Comparison of ENCODE assay signal across 8 mouse cellular contexts in genomic region chr5:112573916-112574315, GRCm38 (mm10). TPM values are rescaled to one million over a fixed set of nuclear protein-coding genes. Genes with fewer than 3 reads are reported as not detected.
DNase-seq lines count a peak whose midpoint lies in the region; ATAC-seq and TF ChIP-seq lines count a peak whose summit lies in the region.

No protein-coding gene starts in this region.

- no peak overlapping the region for H3K27ac ChIP-seq in kidney, embryonic 15.5 days
- no peak overlapping the region for H3K27ac ChIP-seq in embryonic facial prominence, embryonic 14.5 days (replicated peaks; ENCODE audit: low read depth, low read length)
- H3K27ac ChIP-seq in kidney, postnatal 0 days: no peak overlapping the region
- no peak overlapping the region for H3K27ac ChIP-seq in lung, embryonic 14.5 days (ENCODE audit: low read depth)

- H3K9ac ChIP-seq in kidney, embryonic 15.5 days: no peak overlapping the region
- H3K9ac ChIP-seq in embryonic facial prominence, embryonic 14.5 days (ENCODE audit: low read depth, low read length): no peak overlapping the region
- H3K9ac ChIP-seq in kidney, postnatal 0 days (ENCODE audit: low read depth, low read length): no peak overlapping the region
- H3K9ac ChIP-seq in lung, embryonic 14.5 days: no peak overlapping the region

- peak; percentile 83 for TF ChIP-seq CTCF in kidney, postnatal 0 days (IDR thresholded peaks at IDR 0.05; ENCODE audit: low read depth)
- TF ChIP-seq CTCF in lung, embryonic 14.5 days (IDR thresholded peaks at IDR 0.05; ENCODE audit: low read depth): peak; percentile 88

- no peak for ATAC-seq in kidney, embryonic 15.5 days (replicated peaks; ENCODE audit: low FRiP score)
- ATAC-seq in embryonic facial prominence, embryonic 14.5 days (ENCODE audit: low read depth): 0 out of 2 replicates have a peak, but pooled peaks have one; percentile 48
- 0 out of 2 replicates have a peak, but pooled peaks have one; percentile 57 for ATAC-seq in kidney, postnatal 0 days (replicated peaks; ENCODE audit: low FRiP score, low read depth)
- no peak for ATAC-seq in lung, embryonic 14.5 days (ENCODE audit: insufficient read depth)

- 12% methylated on average over 8 of the region's 8 CpGs for WGBS in kidney, embryonic 15.5 days
- 6% methylated on average over 8 of the region's 8 CpGs for WGBS in embryonic facial prominence, embryonic 14.5 days
- 10% methylated on average over 8 of the region's 8 CpGs for WGBS in kidney, postnatal 0 days
- 12% methylated on average over 8 of the region's 8 CpGs for WGBS in lung, embryonic 14.5 days

- no peaks in the 10 kb centered on the region for H3K9me3 ChIP-seq in kidney, embryonic 15.5 days (replicated peaks)
- H3K9me3 ChIP-seq in embryonic facial prominence, embryonic 14.5 days (ENCODE audit: control insufficient read depth, low read length): no peaks in the 10 kb centered on the region
- no peaks in the 10 kb centered on the region for H3K9me3 ChIP-seq in kidney, postnatal 0 days (replicated peaks; ENCODE audit: low read length)
- H3K9me3 ChIP-seq in lung, embryonic 14.5 days (ENCODE audit: low read depth, low read length): no peaks in the 10 kb centered on the region

- H3K4me1 ChIP-seq in kidney, embryonic 15.5 days: peaks cover 20% of the 10 kb centered on the region
- H3K4me1 ChIP-seq in embryonic facial prominence, embryonic 14.5 days (ENCODE audit: control insufficient read depth, insufficient read depth, low read length): peaks cover 11% of the 10 kb centered on the region
- H3K4me1 ChIP-seq in kidney, postnatal 0 days (replicated peaks; ENCODE audit: insufficient read depth, low read length): peaks cover 8% of the 10 kb centered on the region
- H3K4me1 ChIP-seq in lung, embryonic 14.5 days (ENCODE audit: insufficient read depth): no peaks in the 10 kb centered on the region

- H3K4me3 ChIP-seq in kidney, embryonic 15.5 days (replicated peaks): no peak overlapping the region
- no peak overlapping the region for H3K4me3 ChIP-seq in embryonic facial prominence, embryonic 14.5 days (ENCODE audit: low read depth, low read length)
- H3K4me3 ChIP-seq in kidney, postnatal 0 days (replicated peaks; ENCODE audit: low read depth, low read length): no peak overlapping the region
- H3K4me3 ChIP-seq in lung, embryonic 14.5 days (ENCODE audit: low read depth, low read length): no peak overlapping the region

- peak; percentile 29 for DNase-seq in kidney, adult 9 months
- peak; percentile 35 to 47 for DNase-seq in adrenal gland, postnatal 36 days
- peak; percentile 58 for DNase-seq in embryonic facial prominence, embryonic 14.5 days (ENCODE audit: low spot score)
- DNase-seq in kidney, postnatal 0 days (ENCODE audit: low spot score): peak; percentile 61
- peak; percentile 72 for DNase-seq in lung, embryonic 14.5 days
- peak; percentile 40 for DNase-seq in retina, postnatal 7 days (ENCODE audit: low read depth, low spot score)
- no peak for DNase-seq in spleen, postnatal 14 days (ENCODE audit: low spot score in 2 of 2)

- no peak overlapping the region for H3K4me2 ChIP-seq in kidney, embryonic 15.5 days
- H3K4me2 ChIP-seq in embryonic facial prominence, embryonic 14.5 days (ENCODE audit: low read depth, low read length): no peak overlapping the region
- no peak overlapping the region for H3K4me2 ChIP-seq in kidney, postnatal 0 days (ENCODE audit: low read length)
- no peak overlapping the region for H3K4me2 ChIP-seq in lung, embryonic 14.5 days

- H3K36me3 ChIP-seq in kidney, embryonic 15.5 days: no peaks in the 10 kb centered on the region
- no peaks in the 10 kb centered on the region for H3K36me3 ChIP-seq in embryonic facial prominence, embryonic 14.5 days (ENCODE audit: control insufficient read depth, insufficient read depth, low read length)
- H3K36me3 ChIP-seq in kidney, postnatal 0 days (ENCODE audit: insufficient read depth, low read length): no peaks in the 10 kb centered on the region
- H3K36me3 ChIP-seq in lung, embryonic 14.5 days (ENCODE audit: insufficient read depth): no peaks in the 10 kb centered on the region

- peaks cover 86% of the 10 kb centered on the region for H3K27me3 ChIP-seq in kidney, embryonic 15.5 days
- peaks cover 55% of the 10 kb centered on the region for H3K27me3 ChIP-seq in embryonic facial prominence, embryonic 14.5 days (replicated peaks; ENCODE audit: control insufficient read depth, insufficient read depth, low read length)
- H3K27me3 ChIP-seq in kidney, postnatal 0 days (ENCODE audit: insufficient read depth, low read length): peaks cover 39% of the 10 kb centered on the region
- H3K27me3 ChIP-seq in lung, embryonic 14.5 days (ENCODE audit: insufficient read depth, low read length): peaks cover 45% of the 10 kb centered on the region

RNA-seq across cellular contexts. Expression of gene Sez6l, which starts 3.1 kb away (rescaled TPM):
- 0.41 and 0.82 TPM in 2 replicates for polyA plus RNA-seq in kidney, embryonic 15.5 days (2015; fragmentation: Nextera tagmentation; extraction: Ambion mirVana)
- 1 to 10 TPM; 3.6 to 8.7 TPM for total RNA-seq in adrenal gland, postnatal 36 days (2021)
- 0.82 and 1.2 TPM in 2 replicates for polyA plus RNA-seq in embryonic facial prominence, embryonic 14.5 days (2014; fragmentation: Nextera tagmentation; extraction: Ambion mirVana)
- polyA plus RNA-seq in kidney, postnatal 0 days (2015; fragmentation: Nextera tagmentation; extraction: Ambion mirVana): 0.28 and 0.37 TPM in 2 replicates
- polyA plus RNA-seq in lung, embryonic 14.5 days (2014; fragmentation: Nextera tagmentation; extraction: Ambion mirVana): 0.30 and 0.32 TPM in 2 replicates

Comparison
In these comparisons a context has a peak if more than half of its experiments do, and no peak if none do; other contexts are left out.
1. ATAC-seq: peak in embryonic facial prominence, embryonic 14.5 days (single experiment) and kidney, postnatal 0 days (single experiment); none in kidney, embryonic 15.5 days (single experiment) and lung, embryonic 14.5 days (single experiment).
2. DNase-seq: peak in kidney, adult 9 months (single experiment), adrenal gland, postnatal 36 days (2 of 2), embryonic facial prominence, embryonic 14.5 days (single experiment), kidney, postnatal 0 days (single experiment), lung, embryonic 14.5 days (single experiment) and retina, postnatal 7 days (single experiment); none in spleen, postnatal 14 days (0 of 2).